Mouse (Mus musculus) heart, adult 8-10 months (tissue): ENCODE measurements at regions not wholly inside any gene's neighbourhood (a gene's known extent, or its start where the extent isn't known, plus 50 kb on each side); places are given as distances from the start of the nearest gene placed in this dataset.
A peak's percentile ranks its signal among the peaks of the same experiment; 100 is the strongest.
"Not testable (repeated sequence)": the region's sequence is repeated elsewhere in the genome, so short reads cannot be mapped to it uniquely, and the experiment has no call there.

Source experiments
- DNase-seq: peaks from one replicate; pipeline ENCODE4 v3.0.0; 2022; ENCODE audit warnings: low spot score

GRCm38 (mm10) chr1:137223052-137223451 lies 262.8 kb upstream of the Nr5a2 start:
- DNase-seq: no peak

GRCm38 (mm10) chr1:137221087-137222057 lies 261.1 kb upstream of the Nr5a2 start:
- peak; percentile 2 for DNase-seq

- DNase-seq: no peak
These were observed 260.0 kb upstream of the Nr5a2 start for GRCm38 (mm10) chr1:137220226-137220625.

- no peak for DNase-seq
These were observed 258.4 kb upstream of the Nr5a2 start for GRCm38 (mm10) chr1:137218611-137219010.

GRCm38 (mm10) chr1:137218096-137218495 lies 257.8 kb upstream of the Nr5a2 start:
- no peak for DNase-seq

GRCm38 (mm10) chr1:137217206-137217605 lies 257.0 kb upstream of the Nr5a2 start:
- DNase-seq: no peak

- not testable (repeated sequence) for DNase-seq
These were observed 254.1 kb upstream of the Nr5a2 start for GRCm38 (mm10) chr1:137214328-137214727.

- DNase-seq: no peak
These were observed 253.5 kb upstream of the Nr5a2 start for GRCm38 (mm10) chr1:137213717-137214116.

GRCm38 (mm10) chr1:137212856-137213255 lies 252.6 kb upstream of the Nr5a2 start:
- no peak for DNase-seq

- DNase-seq: no peak
These were observed 244.1 kb upstream of the Nr5a2 start for GRCm38 (mm10) chr1:137204371-137204770.

- DNase-seq: no peak
These were observed 243.3 kb upstream of the Nr5a2 start for GRCm38 (mm10) chr1:137203512-137203911.

GRCm38 (mm10) chr1:137200931-137201330 lies 240.7 kb upstream of the Nr5a2 start:
- DNase-seq: no peak

- no peak for DNase-seq
These were observed 235.7 kb upstream of the Nr5a2 start for GRCm38 (mm10) chr1:137195962-137196361.

GRCm38 (mm10) chr1:137195065-137195620 lies 234.9 kb upstream of the Nr5a2 start:
- DNase-seq: no peak

GRCm38 (mm10) chr1:137178231-137178630 lies 218.0 kb upstream of the Nr5a2 start:
- DNase-seq: no peak

GRCm38 (mm10) chr1:137176696-137177095 lies 216.4 kb upstream of the Nr5a2 start:
- no peak for DNase-seq

- no peak for DNase-seq
These were observed 213.8 kb upstream of the Nr5a2 start for GRCm38 (mm10) chr1:137174081-137174480.

GRCm38 (mm10) chr1:137172128-137172527 lies 211.9 kb upstream of the Nr5a2 start:
- DNase-seq: no peak

- no peak for DNase-seq
These were observed 211.2 kb upstream of the Nr5a2 start for GRCm38 (mm10) chr1:137171451-137171850.

- no peak for DNase-seq
These were observed 187.6 kb upstream of the Nr5a2 start for GRCm38 (mm10) chr1:137147891-137148290.

GRCm38 (mm10) chr1:137141879-137142570 lies 181.8 kb upstream of the Nr5a2 start:
- DNase-seq: no peak

GRCm38 (mm10) chr1:137141372-137141771 lies 181.1 kb upstream of the Nr5a2 start:
- no peak for DNase-seq
